Mouse (Mus musculus) midbrain, embryonic 15.5 days (tissue): ENCODE results near the gene Itga6. TPM values are rescaled to one million over a fixed set of nuclear protein-coding genes. Genes with fewer than 3 reads are reported as not detected.

Experiments
- ATAC-seq: fragments of 200-750 bp; cut with Nextera tagmentation; replicated peaks from 2 replicates; pipeline ENCODE4 v1.8.0; 2017; ENCODE audit warnings: moderate TSS enrichment
- H3K27ac ChIP-seq: fragments of 300-500 bp; sonication (generic); 2 replicates; pipeline ENCODE4 v1.5.1; 2015; ENCODE audit warnings: mild to moderate bottlenecking, inconsistent platforms
- H3K27me3 ChIP-seq: fragments of 300-500 bp; sonication (generic); replicated peaks from 2 replicates; pipeline ENCODE4 v1.6.1; 2015; ENCODE audit warnings: inconsistent platforms
- H3K36me3 ChIP-seq: fragments of 300-500 bp; sonication (generic); replicated peaks from 2 replicates; pipeline ENCODE4 v1.6.1; 2015; ENCODE audit warnings: inconsistent platforms
- H3K4me1 ChIP-seq: fragments of 300-500 bp; sonication (generic); 2 replicates; pipeline ENCODE4 v1.6.1; 2015; ENCODE audit warnings: inconsistent platforms
- H3K4me2 ChIP-seq: fragments of 300-500 bp; sonication (generic); 2 replicates; pipeline ENCODE4 v1.6.1; 2015; ENCODE audit warnings: inconsistent platforms, mild to moderate bottlenecking, moderate library complexity
- H3K4me3 ChIP-seq: fragments of 300-500 bp; sonication (generic); 2 replicates; pipeline ENCODE4 v1.5.1; 2015; ENCODE audit warnings: mild to moderate bottlenecking, inconsistent platforms
- H3K9ac ChIP-seq: fragments of 300-500 bp; sonication (generic); 2 replicates; pipeline ENCODE4 v1.6.1; 2015; ENCODE audit warnings: mild to moderate bottlenecking, inconsistent platforms
- H3K9me3 ChIP-seq: fragments of 300-500 bp; sonication (generic); 2 replicates; pipeline ENCODE4 v1.6.1; 2016; ENCODE audit warnings: inconsistent platforms
- WGBS: fragments of 180-500 bp; shearing (Covaris S2); methylation state at CpG from one replicate; pipeline ENCODE4 v1.1.7; 2015; ENCODE audit warnings: mixed read lengths; 5-methylcytosine and 5-hydroxymethylcytosine counted together
- polyA plus RNA-seq: library from polyadenylated mRNA; unstranded; fragments of >200 nt; fragmentation: Nextera tagmentation; extraction: Ambion mirVana; gene quantifications from 2 replicates; pipeline ENCODE4 v1.2.1, GENCODE M21; 2015

Itga6 gene
- polyA plus RNA-seq, 1 experiment from 2014 or later = 19.2 TPM

DNA sequence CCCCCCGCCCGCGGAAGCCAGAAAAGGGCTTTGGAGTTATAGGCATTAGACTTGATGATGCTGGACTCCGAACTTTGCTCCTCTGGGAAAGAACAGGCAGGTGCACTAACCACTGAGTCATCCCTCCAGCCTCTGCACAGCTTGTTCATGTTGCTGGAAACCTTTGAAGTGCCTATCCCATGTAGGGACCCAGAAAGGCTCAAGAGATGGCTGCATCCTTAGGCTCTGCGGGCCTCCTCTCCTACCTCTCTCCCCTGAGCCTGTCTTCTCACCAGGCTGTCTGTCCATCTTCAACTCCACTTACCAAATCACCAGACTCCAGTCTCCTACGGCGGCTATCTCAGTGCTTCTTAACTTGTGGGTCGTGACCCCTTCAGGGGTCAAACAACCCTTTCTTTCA, 68.0 kb downstream of the Itga6 start:
- Histone ChIP-seq H3K9ac (no peak overlapping the region), H3K9me3 (no peaks in the 10 kb centered on the region), H3K4me3 (no peak overlapping the region), H3K36me3 (no peaks in the 10 kb centered on the region), H3K4me1 (peaks cover 17% of the 10 kb centered on the region), H3K4me2 (no peak overlapping the region), H3K27ac (no peak overlapping the region), H3K27me3 (no peaks in the 10 kb centered on the region; the same call in 1 of the 2 replicates)
- no peak for ATAC-seq
- 80% methylated on average over 5 of the region's 8 CpGs for WGBS

- H3K4me3 ChIP-seq = no peak overlapping the region
- no peaks in the 10 kb centered on the region for H3K9me3 ChIP-seq
- no peak overlapping the region for H3K4me2 ChIP-seq
- 65% methylated on average over 3 of the region's 3 CpGs for WGBS
- H3K4me1 ChIP-seq = peaks cover 17% of the 10 kb centered on the region
- no peak overlapping the region for H3K9ac ChIP-seq
- no peak for ATAC-seq
- no peak overlapping the region for H3K27ac ChIP-seq
- no peaks in the 10 kb centered on the region for H3K36me3 ChIP-seq
- H3K27me3 ChIP-seq = no peaks in the 10 kb centered on the region; the same call in 1 of the 2 replicates
Measured at GRCm38 (mm10) chr2:71814016-71814415, 68.6 kb downstream of the Itga6 start.

DNA sequence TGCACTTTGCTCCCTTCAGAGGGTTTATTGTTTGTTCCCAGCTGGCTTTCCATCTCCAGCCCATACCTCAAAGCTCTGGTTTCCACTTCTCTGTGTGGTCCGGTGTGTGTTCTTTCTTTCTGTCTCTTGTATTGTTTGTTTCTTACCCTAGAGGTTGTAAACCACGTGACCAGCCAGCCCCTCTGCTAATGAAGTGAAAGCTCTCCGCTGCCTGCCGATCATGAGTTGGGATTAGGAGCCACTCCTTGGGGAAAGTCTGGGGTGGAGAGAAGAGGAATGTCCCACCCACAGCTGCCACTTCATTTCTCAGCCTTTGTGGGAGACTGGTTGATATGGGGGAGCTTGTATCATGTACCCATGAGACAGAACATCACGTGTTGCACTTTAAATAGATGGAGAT, 69.9 kb downstream of the Itga6 start:
- H3K27ac ChIP-seq = no peak overlapping the region
- H3K4me2 ChIP-seq = no peak overlapping the region
- no peaks in the 10 kb centered on the region; the same call in 1 of the 2 replicates for H3K27me3 ChIP-seq
- ATAC-seq = no peak
- no peak overlapping the region for H3K9ac ChIP-seq
- H3K9me3 ChIP-seq = no peaks in the 10 kb centered on the region
- no peaks in the 10 kb centered on the region for H3K36me3 ChIP-seq
- peaks cover 17% of the 10 kb centered on the region for H3K4me1 ChIP-seq
- WGBS = 14% methylated on average over 5 of the region's 5 CpGs
- H3K4me3 ChIP-seq = no peak overlapping the region

GRCm38 (mm10) chr2:71816391-71817041, 71.1 kb downstream of the Itga6 start:
- ATAC-seq = no peak
- H3K4me1 ChIP-seq = peaks cover 17% of the 10 kb centered on the region
- no peaks in the 10 kb centered on the region for H3K9me3 ChIP-seq
- H3K4me2 ChIP-seq = no peak overlapping the region
- no peaks in the 10 kb centered on the region for H3K36me3 ChIP-seq
- H3K27me3 ChIP-seq = no peaks in the 10 kb centered on the region; the same call in 1 of the 2 replicates
- H3K9ac ChIP-seq = no peak overlapping the region
- WGBS = 39% methylated on average over 14 of the region's 14 CpGs
- H3K4me3 ChIP-seq = no peak overlapping the region
- no peak overlapping the region for H3K27ac ChIP-seq

DNA sequence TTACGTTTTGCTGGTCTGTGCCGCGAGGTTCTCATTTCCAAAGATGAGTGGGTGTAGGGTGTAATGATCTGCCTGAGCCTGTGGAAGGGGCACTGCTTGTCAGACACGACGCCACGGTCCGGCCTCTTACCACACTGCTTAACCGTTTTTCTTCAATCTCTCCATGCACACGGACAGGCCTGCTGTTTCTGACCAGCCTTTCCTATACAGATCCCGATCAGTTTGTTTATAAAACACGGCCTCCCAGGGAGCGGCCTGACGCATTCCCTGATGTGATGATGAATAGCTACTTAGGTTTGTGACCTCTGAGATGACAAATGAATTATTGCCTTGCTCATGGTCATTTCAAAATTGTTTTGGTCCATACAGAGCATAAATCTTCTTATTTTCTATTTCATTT, 78.7 kb downstream of the Itga6 start:
- WGBS = 78% methylated on average over 13 of the region's 13 CpGs
- Histone ChIP-seq H3K4me1 (no peaks in the 10 kb centered on the region), H3K9me3 (no peaks in the 10 kb centered on the region)

DNA sequence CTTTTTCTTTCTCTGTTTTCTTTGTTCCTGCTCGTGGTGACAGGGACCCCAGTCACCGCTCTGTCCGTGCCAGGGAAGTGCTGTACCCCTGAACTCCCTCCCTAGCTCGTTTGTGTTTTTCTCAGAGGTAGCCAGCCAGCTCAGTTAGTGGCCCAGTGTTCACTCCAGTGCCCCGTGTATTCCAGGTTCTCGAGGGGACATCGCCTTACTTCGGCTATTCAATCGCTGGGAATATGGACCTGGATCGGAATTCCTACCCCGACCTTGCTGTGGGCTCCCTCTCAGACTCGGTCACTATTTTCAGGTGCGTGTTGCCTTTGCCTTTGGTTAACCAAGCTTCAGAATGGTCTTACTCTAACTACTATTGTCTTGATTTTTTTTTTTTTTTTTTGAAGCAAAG, 82.3 kb downstream of the Itga6 start:
- ATAC-seq = no peak
- no peaks in the 10 kb centered on the region for H3K27me3 ChIP-seq
- H3K4me1 ChIP-seq = no peaks in the 10 kb centered on the region
- no peak overlapping the region for H3K27ac ChIP-seq
- H3K4me3 ChIP-seq = no peak overlapping the region
- 88% methylated on average over 13 of the region's 13 CpGs for WGBS
- no peaks in the 10 kb centered on the region for H3K36me3 ChIP-seq
- no peak overlapping the region for H3K9ac ChIP-seq
- H3K4me2 ChIP-seq = no peak overlapping the region
- H3K9me3 ChIP-seq = no peaks in the 10 kb centered on the region

More for the DNA sequence above, 78.7 kb downstream of the Itga6 start:
- ATAC-seq = no peak
- Histone ChIP-seq H3K4me2 (no peak overlapping the region), H3K9ac (no peak overlapping the region), H3K27me3 (no peaks in the 10 kb centered on the region), H3K4me3 (no peak overlapping the region), H3K36me3 (no peaks in the 10 kb centered on the region), H3K27ac (no peak overlapping the region)

- WGBS = 71% methylated on average over 11 of the region's 11 CpGs
Measured at GRCm38 (mm10) chr2:71828928-71829327, 83.5 kb downstream of the Itga6 start.

DNA sequence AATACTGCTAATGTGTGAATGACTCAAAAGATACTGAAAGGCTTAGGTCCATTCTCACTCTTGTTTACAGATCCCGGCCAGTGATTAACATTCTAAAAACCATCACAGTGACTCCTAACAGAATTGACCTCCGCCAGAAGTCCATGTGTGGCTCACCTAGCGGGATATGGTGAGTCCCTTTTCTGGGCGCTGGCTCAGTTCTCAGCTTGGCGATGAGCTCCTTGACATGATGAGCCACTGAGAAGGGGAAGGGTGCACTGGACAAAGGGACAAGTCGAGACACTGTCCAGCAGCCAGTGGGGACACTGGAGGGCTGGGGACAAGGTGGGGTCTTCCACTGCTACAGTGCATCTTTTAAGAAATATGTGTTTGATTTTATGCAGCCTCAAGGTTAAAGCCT, 88.2 kb downstream of the Itga6 start:
- whole genome bisulfite sequencing = 90% methylated on average over 6 of the region's 6 CpGs
- no peak for ATAC-seq
- Histone ChIP-seq H3K27ac (no peak overlapping the region), H3K4me2 (no peak overlapping the region), H3K36me3 (no peaks in the 10 kb centered on the region), H3K4me1 (no peaks in the 10 kb centered on the region), H3K9me3 (no peaks in the 10 kb centered on the region), H3K27me3 (no peaks in the 10 kb centered on the region), H3K4me3 (no peak overlapping the region), H3K9ac (no peak overlapping the region)

More at GRCm38 (mm10) chr2:71828928-71829327, 83.5 kb downstream of the Itga6 start:
- no peak overlapping the region for H3K9ac ChIP-seq
- H3K27me3 ChIP-seq = no peaks in the 10 kb centered on the region
- no peak overlapping the region for H3K27ac ChIP-seq
- H3K9me3 ChIP-seq = no peaks in the 10 kb centered on the region
- no peaks in the 10 kb centered on the region for H3K36me3 ChIP-seq
- no peaks in the 10 kb centered on the region for H3K4me1 ChIP-seq
- ATAC-seq = no peak
- no peak overlapping the region for H3K4me2 ChIP-seq
- H3K4me3 ChIP-seq = no peak overlapping the region

GRCm38 (mm10) chr2:71834371-71834770, 89.0 kb downstream of the Itga6 start:
- Histone ChIP-seq H3K27ac (no peak overlapping the region), H3K9ac (no peak overlapping the region), H3K4me3 (no peak overlapping the region), H3K9me3 (no peaks in the 10 kb centered on the region), H3K4me2 (no peak overlapping the region), H3K4me1 (no peaks in the 10 kb centered on the region), H3K36me3 (no peaks in the 10 kb centered on the region), H3K27me3 (no peaks in the 10 kb centered on the region)
- 84% methylated on average over 7 of the region's 7 CpGs for WGBS
- ATAC-seq = no peak

DNA sequence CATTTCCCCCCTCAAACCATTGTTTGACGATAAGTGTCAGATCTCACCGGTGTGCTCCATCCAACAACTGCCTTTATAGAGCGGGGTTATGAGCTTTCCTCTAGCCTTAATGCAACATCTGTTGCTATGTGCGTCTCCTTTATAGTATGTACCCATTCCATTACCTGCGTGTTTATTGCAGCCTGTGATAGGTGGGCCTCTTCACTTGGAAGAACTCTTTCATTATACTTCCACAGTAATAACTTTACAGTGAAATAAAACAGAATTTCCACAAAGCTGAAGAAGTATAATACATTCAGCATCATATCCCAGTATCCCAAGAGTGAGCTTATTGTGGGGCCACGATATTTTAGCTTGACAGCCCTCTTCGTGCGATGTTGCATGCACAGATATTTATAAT, 90.1 kb downstream of the Itga6 start:
- Histone ChIP-seq H3K4me3 (no peak overlapping the region), H3K4me1 (no peaks in the 10 kb centered on the region), H3K9me3 (no peaks in the 10 kb centered on the region), H3K36me3 (no peaks in the 10 kb centered on the region), H3K27me3 (no peaks in the 10 kb centered on the region), H3K9ac (no peak overlapping the region), H3K4me2 (no peak overlapping the region), H3K27ac (no peak overlapping the region)
- WGBS = 92% methylated on average over 8 of the region's 8 CpGs
- no peak for ATAC-seq

DNA sequence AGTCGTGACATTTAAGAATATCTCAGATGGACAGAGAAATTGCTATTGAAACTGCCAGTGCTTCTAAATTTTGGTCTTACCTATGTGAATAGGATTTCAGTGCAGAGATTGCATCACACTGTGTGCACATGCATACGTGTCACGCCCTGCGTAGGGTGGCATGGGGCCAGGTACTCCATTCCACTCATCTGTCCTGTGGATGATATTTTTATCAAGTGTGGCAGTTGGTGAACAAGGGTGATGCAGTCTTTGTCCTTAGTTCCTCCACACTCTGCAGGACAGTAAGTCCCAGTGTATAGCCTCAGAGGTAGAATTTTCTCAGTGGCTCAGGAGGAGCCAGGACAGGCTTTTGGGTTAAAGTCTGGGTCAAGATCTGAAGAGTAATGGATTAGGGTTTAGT, 90.8 kb downstream of the Itga6 start:
- Histone ChIP-seq H3K27me3 (no peaks in the 10 kb centered on the region), H3K9me3 (no peaks in the 10 kb centered on the region), H3K36me3 (no peaks in the 10 kb centered on the region), H3K4me1 (no peaks in the 10 kb centered on the region), H3K4me2 (no peak overlapping the region), H3K27ac (no peak overlapping the region), H3K9ac (no peak overlapping the region), H3K4me3 (no peak overlapping the region)
- no peak for ATAC-seq
- 95% methylated on average over 4 of the region's 4 CpGs for whole genome bisulfite sequencing

DNA sequence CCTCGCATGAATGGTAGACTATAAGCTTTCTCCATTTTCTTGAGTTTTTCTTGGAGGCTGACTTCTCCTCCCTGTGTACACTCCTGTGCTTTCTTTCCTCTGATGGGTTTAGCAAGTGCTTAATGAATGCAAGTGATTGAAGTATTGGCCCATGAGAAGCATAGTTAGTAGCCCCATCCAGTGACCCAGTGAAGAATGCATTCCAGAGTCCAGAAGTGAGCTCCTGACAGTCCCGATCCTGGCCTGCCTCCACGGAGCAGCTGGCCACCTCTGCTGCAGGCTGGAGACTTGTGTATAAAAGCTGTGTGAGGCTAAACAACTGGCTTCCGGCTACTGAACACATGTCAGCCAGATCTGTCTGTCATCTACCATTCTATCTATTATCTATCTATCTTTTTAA, 91.8 kb downstream of the Itga6 start:
- no peak overlapping the region for H3K27ac ChIP-seq
- no peaks in the 10 kb centered on the region for H3K27me3 ChIP-seq
- H3K9me3 ChIP-seq = no peaks in the 10 kb centered on the region
- no peak overlapping the region for H3K9ac ChIP-seq
- H3K4me2 ChIP-seq = no peak overlapping the region
- H3K4me3 ChIP-seq = no peak overlapping the region
- WGBS = 72% methylated on average over 4 of the region's 4 CpGs
- ATAC-seq = no peak
- no peaks in the 10 kb centered on the region for H3K4me1 ChIP-seq
- no peaks in the 10 kb centered on the region for H3K36me3 ChIP-seq

- ATAC-seq = no peak
- 41% methylated on average over 6 of the region's 6 CpGs for WGBS
Measured at GRCm38 (mm10) chr2:71837791-71838190, 92.4 kb downstream of the Itga6 start.

More at GRCm38 (mm10) chr2:71837791-71838190, 92.4 kb downstream of the Itga6 start:
- H3K4me3 ChIP-seq = no peak overlapping the region
- H3K27ac ChIP-seq = no peak overlapping the region
- no peak overlapping the region for H3K9ac ChIP-seq
- H3K9me3 ChIP-seq = no peaks in the 10 kb centered on the region
- no peaks in the 10 kb centered on the region for H3K4me1 ChIP-seq
- no peak overlapping the region for H3K4me2 ChIP-seq
- H3K27me3 ChIP-seq = no peaks in the 10 kb centered on the region
- H3K36me3 ChIP-seq = no peaks in the 10 kb centered on the region
